Mouse (Mus musculus) v-Abl transformed pro-B cells (cell line): ENCODE data around the gene Olfr702.

Experiments used
- in situ Hi-C, 2 experiments: fragments of 400-800 bp; cut with MboI; formaldehyde crosslinking; loops; one replicate each; pipeline ENCODE4 v1.15.1; 2025; ENCODE audit not compliant: unreplicated experiment in 2 of 2

Olfr702 gene

DNA sequence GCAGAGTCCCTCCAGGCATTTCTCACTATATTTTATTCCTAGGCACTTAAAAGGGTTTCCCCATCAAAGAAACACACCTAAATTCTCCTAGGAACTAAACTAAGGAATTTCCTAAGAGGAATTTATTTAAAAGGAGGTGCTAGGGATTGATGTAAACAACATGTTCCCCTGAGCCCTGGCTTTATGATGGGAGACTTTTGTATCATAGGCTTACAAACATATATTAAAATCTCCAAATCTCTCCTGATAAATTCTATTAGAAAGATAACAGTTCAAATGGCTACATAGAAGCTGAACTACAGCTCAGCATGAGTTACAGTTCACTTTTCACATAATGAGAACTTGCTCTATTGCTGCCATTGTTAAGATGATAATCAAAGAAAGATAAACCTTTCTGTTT lies at the start of gene Olfr702:
Gene Olfr702 (minus strand): TSS at position 101 of the 400 bp plus-strand sequence.
- in situ Hi-C loops: no loop called here

DNA sequence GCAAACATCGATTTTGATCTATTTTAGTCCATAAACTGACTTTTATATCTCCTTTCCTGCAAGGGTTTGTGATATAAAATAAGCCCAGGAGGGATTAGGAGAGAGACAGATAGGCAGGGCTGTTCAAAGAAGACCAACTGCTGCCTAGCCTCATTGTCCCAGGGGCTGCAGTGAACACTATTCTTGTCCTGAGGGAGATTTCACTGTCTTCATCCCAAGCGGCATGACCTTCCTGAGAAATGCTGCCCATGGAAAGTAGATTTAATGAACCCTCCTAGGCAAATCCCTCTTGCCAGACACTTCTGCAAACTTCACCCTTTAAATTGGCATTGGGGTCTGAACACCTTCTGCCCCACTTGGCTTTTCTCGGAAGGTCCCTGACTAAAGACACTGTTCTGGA lies 43.1 kb upstream of the Olfr702 start, which contains the start of gene Olfr705:
Gene Olfr705 (minus strand): TSS at position 101 of the 400 bp plus-strand sequence.
- in situ Hi-C loops: no loop called here

DNA sequence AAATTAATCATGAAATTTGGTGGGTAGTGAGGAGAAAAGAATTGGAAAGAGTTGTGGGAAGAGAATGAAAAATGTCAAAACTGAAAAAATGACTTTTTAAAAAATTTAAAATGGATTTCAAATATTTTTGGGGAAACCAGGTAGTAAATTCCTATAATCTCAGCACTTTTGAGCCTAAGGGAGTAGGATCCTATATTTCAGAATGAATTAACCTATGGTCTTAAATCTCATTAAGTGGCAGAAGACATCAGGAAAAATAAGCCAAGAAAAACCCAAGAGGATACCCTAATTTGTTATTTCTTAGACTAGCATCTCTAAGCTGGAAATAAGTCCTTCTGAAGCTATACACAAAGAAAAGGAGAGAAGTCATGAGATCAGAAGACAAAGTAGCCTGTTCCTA lies 29.2 kb upstream of the Olfr702 start, which contains the start of gene Olfr704:
Gene Olfr704 (plus strand): TSS at position 301 of the 400 bp plus-strand sequence.
- in situ Hi-C loops: no loop called here

DNA sequence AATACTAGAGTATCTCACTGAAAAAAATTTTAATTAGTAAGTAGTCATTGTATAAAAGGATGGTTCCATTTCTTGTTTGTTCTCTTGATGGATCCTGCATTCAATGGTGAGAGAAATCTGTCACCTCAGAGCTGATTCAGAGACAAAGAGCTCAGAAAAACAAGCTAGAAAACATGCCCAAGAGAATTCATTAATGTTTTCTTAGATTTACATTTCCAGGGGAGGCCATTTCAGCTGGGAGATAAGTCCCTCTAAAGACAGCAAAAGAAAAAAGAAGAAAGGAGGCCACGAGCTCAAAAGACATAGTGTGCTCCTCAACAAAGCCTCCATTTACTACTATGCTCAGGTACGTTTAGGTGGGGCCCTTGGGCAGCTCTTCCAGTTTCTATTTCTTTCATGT lies 9.4 kb upstream of the Olfr702 start, which contains the start of gene Olfr703:
Gene Olfr703 (plus strand): TSS at position 301 of the 400 bp plus-strand sequence.
- in situ Hi-C loops: no loop called here

DNA sequence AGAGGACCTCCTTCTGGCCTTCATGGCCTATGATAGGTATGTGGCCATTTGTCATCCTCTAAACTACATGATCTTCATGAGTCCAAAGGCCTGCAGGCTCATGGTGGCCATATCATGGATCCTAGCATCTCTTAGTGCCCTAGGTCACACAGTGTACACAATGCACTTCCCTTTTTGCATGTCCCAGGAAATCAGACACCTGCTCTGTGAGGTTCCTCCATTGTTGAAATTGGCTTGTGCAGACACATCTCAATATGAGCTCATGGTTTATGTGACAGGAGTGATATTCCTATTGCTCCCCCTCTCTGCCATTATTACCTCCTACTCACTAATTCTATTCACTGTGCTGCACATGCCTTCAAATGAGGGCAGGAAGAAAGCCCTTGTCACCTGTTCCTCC lies 15.3 kb downstream of the Olfr702 start:
- in situ Hi-C loops: loop anchor here (10.0 to 25.0 kb wide), 3 partner anchors 384 to 456 kb away; no protein-coding TSS in a partner anchor

DNA sequence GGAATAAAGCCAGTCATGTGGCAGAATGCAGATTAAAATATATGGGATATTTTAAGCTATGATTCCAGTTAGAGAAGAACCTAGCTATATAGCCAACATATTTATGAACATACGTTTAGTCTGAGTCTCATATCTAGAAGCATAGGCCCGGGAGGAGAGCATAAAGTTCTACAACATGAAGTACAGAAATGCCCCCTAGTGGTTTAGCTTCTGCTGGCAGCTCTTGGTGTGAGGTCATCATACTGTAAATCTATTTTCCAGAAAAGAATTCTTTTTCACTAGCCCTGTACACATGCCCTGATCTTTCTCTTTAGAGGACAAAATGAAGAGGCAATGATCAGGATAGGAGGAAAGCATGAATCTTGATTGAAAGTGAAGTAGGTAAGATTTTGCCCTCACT lies 17.9 kb downstream of the Olfr702 start:
- in situ Hi-C loops: loop anchor here (10.0 to 25.0 kb wide), 3 partner anchors 381 to 453 kb away; no protein-coding TSS in a partner anchor

DNA sequence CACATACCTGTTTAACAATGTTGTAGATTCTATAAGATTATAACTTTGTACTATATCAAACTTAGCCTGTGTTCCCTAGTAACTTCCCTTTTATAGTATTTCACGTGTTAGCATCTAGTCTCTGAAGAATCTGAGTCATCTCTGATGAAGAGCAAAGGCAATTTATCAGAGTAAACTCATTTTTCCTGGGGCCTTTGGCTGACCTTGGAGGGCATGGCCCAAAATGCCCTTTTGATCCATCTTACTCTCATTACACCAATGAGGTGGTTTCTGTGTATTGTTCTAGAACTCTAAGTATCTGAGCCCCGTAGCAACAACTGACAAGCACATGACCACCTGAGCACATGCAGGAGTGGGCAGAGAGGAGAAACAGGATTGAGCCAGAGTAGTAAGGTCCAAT lies 19.9 kb downstream of the Olfr702 start, which contains the start of gene Olfr701:
Gene Olfr701 (plus strand): TSS at position 301 of the 400 bp plus-strand sequence.
- in situ Hi-C loops: loop anchor here (10.0 to 25.0 kb wide), 3 partner anchors 379 to 452 kb away; no protein-coding TSS in a partner anchor

DNA sequence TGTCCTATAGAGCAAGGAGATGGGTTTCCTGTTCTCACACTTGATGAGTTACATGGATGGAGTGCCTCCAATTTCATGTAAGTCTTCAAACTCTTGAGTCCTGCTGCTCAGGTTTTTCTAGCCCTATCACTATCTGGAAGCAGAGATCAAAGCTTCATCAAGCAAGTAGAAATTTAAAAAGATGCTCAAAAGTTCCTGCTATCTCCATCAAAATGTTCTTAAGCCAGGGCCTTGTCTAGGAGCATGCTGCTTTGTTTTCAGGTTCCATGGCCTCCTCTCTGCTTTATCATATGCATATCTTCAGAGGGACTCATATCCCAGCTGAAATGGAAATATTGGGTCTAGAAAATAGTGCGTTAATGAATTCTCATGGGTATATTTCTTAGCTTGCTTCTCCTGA lies 25.0 kb downstream of the Olfr702 start, which contains the start of gene Olfr700:
Gene Olfr700 (minus strand): TSS at position 101 of the 400 bp plus-strand sequence.
- in situ Hi-C loops: loop anchor here in 1 of 2 experiments (25.0 kb wide), 1 partner anchor 446 kb away; no protein-coding TSS in a partner anchor

DNA sequence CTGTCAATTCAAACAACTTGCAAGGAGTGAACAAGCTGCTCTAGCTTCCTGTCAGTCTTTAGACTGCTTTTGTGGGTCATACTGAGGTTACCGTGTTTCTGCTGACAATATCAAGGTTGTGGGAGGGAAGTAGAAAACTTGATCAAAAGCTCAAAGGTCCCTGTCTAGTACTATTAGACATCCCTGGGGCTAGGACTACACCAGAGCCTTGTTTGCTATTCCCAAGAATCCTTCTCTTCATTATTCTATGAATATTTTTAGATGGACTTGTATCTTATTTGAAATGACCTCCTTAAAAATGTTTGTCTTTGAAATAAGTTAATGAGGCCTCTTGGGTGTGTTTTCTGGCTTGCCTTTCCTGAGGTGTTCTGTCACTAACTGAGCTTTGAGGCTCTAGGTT lies 40.6 kb downstream of the Olfr702 start, which contains the start of gene Olfr699:
Gene Olfr699 (minus strand): TSS at position 101 of the 400 bp plus-strand sequence.
- in situ Hi-C loops: loop anchor here in 1 of 2 experiments (5.0 kb wide), 1 partner anchor 441 kb away; no protein-coding TSS in a partner anchor

DNA sequence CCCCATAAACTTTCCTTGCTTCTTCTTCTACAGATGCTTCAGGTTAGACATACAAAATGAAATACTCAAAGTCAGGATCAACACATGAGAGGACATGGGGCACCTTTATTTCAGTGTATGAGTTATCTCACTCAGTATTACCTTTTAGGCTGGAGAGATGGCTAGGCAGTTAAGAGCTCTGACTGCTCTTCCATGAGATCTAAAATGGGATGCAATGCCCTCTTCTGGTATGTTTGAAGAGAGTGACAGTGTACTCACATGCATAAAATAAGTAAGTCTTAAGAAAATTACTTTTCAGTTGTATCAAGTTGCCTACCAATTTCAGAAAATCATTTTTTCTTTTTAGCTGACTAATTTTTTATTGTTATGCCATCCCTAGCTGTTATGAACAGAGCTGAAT lies 45.4 kb downstream of the Olfr702 start:
- in situ Hi-C loops: loop anchor here (5.0 to 10.0 kb wide), 2 partner anchors 144 to 356 kb away; no protein-coding TSS in a partner anchor
